Mouse (Mus musculus): ENCODE measurements around the gene Uhrf1. TPM values are rescaled to one million over a fixed set of nuclear protein-coding genes. Genes with fewer than 3 reads are reported as not detected.

Gene Uhrf1
- 10 to 100 TPM in 1 of 2 experiments, 1 to 10 TPM in 1; 7.8 to 10.9 TPM for total RNA-seq (2023)

DNA sequence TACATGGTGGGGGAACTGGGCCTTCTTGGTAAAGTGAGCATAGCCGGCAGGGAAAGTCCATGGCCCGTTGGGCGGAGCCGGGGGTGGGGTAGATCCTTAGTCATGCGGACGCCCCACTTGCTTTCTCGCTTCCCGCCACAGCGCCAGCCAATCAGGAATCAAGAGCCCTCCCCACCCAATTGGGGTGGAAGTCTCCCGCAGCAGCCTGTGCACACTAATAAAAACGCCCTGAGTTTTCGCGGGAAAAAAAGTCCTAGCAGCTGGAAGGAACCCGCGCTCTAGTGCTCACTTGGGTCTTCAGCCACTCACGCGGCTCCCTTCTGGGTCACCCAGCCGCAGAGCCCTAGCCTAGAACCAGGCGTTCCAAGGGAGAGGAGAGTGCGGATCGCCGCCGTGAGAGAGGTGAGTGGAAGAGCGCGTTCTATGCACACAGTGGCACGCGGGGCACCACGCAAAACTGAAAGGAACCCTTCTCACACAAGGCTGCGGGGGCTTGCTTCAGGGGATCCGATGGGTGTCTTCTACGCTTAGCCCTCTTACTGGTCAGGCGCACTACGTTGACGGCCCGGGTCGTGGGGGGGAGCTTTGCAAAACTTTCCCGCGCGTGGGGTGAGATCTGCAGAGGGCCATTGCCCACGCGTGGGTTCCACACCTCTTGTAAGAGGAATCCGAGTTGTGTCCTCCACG lies at the start of gene Uhrf1:
Uhrf1 (plus strand) TSS at position 162 of the 687 bp plus-strand sequence.

DNA sequence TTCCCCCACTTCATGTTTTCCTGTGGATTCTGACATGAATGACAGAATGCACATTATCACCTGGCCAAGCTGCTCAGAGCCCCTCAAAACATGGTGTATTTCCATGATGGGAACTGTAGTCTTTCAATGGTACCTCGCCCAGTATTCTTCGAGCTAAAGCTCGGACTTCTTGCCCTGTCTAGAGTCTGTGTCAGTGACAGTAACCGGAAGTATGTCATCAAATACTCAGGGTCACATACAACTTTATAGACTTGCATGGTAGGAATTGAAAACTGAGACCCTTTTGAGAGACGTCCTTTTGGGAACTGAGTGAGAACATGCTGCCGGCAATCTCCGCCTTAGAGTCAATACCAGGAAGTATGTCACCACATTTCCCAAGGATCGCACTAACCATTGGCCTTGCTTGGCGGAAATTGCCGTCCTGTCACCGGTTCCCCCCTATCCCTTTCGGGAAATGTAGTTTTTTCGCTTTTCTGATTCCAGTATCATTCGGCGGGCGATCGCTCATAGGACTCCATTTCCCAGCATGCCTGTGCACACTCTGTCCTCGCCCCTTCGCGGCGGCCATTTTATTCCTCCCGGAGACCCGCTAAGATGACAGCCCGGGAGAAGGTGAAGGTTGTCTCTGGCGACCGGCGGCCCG lies 46.8 kb upstream of the Uhrf1 start, which contains the start of gene Fem1a:
Fem1a (plus strand) TSS at position 572 of the 643 bp plus-strand sequence.

DNA sequence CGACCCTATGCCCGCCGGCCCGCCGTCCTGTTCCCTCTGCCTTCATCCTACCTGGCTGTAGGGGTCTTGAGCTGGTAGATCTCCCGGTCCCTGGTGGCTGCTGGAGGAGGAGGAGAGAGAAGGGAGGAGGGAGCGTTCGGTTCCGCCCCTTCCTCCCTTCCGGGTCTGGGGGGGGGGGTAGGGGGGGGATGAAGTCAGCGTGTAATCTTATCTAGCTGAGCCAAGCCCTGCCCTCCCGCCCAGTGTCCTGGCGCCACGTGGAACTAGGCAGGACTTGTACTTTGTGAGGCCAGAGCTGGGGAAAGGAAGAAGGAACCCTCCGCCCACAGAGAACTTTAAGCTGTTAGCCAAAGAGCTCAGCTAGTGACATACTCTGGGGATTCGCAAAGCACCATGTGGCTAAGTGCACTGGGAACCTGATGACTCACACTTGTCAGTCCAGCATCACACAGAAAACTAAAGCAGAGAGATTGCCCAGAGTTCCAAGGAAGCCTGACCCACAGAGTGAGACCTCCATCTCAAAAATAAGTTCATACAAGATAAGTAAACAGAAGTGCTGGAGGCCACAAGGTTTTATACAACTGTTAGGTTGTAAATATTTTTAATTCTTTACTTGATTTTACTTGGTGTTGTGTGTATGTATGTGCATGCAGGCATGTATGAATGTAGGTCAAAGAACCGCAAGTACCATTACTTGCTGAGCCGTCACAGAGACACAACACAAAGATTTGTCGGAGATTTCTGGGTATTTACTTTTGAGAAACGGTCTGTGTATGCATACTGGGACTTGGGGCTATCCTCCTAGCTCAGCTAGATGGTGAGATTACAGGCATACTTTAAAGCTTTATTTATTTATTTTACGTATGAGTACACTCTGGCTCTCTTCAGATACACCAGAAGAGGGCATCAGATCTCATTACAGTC lies 26.2 kb upstream of the Uhrf1 start, which contains the start of gene Ticam1:
Ticam1 (minus strand) TSS at position 144 of the 924 bp plus-strand sequence.

DNA sequence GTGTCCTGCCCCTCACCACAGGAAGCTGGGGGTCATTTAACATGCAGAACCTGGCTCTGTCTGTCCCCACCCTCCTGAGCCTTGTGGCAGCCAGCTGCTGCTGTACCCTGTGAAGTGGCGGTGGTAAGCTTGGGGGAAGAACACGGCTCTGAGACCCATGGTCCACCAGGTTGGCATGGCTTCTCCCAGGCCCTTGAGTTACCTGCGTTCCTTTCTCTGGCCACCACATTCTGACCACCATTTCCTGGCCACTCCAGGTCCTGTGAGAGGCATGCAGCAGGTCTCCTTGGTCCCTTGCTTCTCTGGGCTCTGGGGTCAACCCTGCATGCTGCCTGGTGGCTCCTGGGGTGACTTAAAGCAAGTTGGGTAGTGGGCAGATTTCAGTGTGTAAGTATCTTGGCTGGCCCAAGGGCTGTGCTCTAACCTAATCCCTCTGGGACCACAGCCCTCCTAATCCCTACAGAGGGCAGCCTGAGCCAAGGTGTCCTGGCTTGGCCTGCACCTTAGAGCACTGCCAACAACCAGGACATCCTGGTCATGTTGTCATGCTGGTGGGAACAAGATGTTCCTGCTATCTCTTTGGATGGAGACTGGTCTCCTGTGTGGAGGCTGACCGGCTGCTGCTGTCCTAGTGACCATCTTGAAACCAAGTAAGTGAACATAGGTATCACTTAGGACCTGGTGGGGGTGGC lies 10.4 kb upstream of the Uhrf1 start, which contains the start of gene Plin3:
Plin3 (minus strand) TSS at position 343 of the 692 bp plus-strand sequence.

DNA sequence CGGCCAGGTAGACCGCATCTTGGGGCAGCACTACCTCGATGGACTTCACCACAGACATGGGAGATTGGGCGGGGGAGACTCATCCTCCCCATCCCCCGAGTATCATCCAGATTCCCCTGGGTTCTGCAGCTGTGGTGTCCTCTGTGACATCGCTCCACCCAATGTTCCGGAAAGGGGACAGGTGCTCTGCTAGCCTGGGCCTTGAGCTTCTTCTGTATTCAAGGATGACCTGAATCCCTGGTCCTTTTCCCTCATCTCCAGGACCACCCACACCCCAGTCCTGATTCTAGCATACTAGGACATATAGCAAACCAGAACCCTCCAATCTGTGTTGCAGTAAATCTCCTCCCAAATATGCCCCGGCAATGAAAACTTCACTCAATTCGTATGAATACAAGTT lies 2.9 kb upstream of the Uhrf1 start, which contains the start of gene Arrdc5:
Arrdc5 (minus strand) TSS at position 101 of the 400 bp plus-strand sequence.

DNA sequence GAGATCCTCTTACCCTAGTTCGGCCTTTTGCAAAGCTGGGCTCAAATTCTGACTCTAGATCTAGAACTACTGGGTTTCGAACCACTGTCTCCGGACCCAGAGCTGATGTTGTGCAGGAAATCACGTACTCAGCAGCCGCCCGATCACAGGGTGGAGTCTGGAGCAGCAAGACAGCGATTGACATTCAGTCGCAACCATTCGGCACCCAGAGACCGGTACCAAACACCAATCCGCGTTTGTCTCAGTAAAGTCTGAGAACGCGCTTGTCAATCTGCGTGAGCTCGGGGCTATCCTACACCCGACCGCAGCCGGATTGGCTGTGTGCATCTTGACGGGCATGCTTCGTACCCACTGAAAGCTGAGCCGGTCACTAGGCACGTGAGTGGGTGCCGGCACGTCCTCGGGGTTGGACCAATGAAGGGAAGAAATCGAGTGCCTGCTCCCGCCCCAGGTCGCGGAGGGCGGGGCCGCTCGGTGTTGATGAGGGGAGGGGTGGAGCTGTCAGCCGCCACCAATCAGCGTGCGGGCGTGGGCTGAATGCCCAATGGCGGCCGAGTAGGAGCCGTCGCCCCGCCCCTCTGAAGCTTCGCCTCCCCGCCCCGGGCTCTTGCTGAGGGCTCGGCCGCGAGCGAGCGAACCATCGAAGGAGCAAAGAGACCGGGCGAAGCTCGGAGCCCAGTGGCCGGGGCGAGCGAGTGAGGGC lies 22.5 kb downstream of the Uhrf1 start, which contains the start of gene Kdm4b:
Kdm4b (plus strand) TSS at position 613 of the 703 bp plus-strand sequence.

Other genes with a start within 250 kb of the Uhrf1 start
- gene Ubxn6, start 228.3 kb upstream of the Uhrf1 start, total RNA-seq (2023) = 10 to 100 TPM; 55.0 to 65.0 TPM
- gene Hdgfl2, start 223.7 kb upstream of the Uhrf1 start, total RNA-seq (2023) = 100 to 1,000 TPM; 121 to 127 TPM
- gene Plin4, start 193.5 kb upstream of the Uhrf1 start, total RNA-seq (2023) = not detected
- not detected for gene Plin5, start 185.7 kb upstream of the Uhrf1 start, total RNA-seq (2023)
- not detected for gene Lrg1, start 181.3 kb upstream of the Uhrf1 start, total RNA-seq (2023)
- gene Sema6b, start 163.0 kb upstream of the Uhrf1 start, total RNA-seq (2023) = under 1 TPM; 0.87 to 0.92 TPM
- gene Tnfaip8l1, start 140.8 kb upstream of the Uhrf1 start, total RNA-seq (2023) = under 1 TPM; 0.33 to 0.46 TPM
- 10 to 100 TPM; 45.9 to 46.6 TPM for gene Mydgf, start 119.4 kb upstream of the Uhrf1 start, total RNA-seq (2023)
- gene Dpp9, start 84.4 kb upstream of the Uhrf1 start, total RNA-seq (2023) = 10 to 100 TPM; 53.3 to 54.6 TPM
- 10 to 100 TPM; 31.8 to 31.9 TPM for gene Fem1a, start 46.5 kb upstream of the Uhrf1 start, total RNA-seq (2023)
- gene Ticam1, start 26.5 kb upstream of the Uhrf1 start, total RNA-seq (2023) = 10 to 100 TPM; 25.3 to 27.6 TPM
- gene Plin3, start 10.4 kb upstream of the Uhrf1 start, total RNA-seq (2023) = 10 to 100 TPM; 16.4 to 18.5 TPM
- gene Arrdc5, start 3.0 kb upstream of the Uhrf1 start, total RNA-seq (2023) = not detected
- gene Kdm4b, start 22.7 kb downstream of the Uhrf1 start, total RNA-seq (2023) = 10 to 100 TPM; 70.4 to 70.5 TPM
- 10 to 100 TPM; 15.0 to 15.7 TPM for gene Ptprs, start 173.2 kb downstream of the Uhrf1 start, total RNA-seq (2023)
- not detected for gene Znrf4, start 209.1 kb downstream of the Uhrf1 start, total RNA-seq (2023)

Data from B cell, adult 67 days (primary cell).